Mouse (Mus musculus) E14TG2a.4 (cell line): ENCODE data around the gene Myd88.

ENCODE experiments used
- H3K27me3 ChIP-seq: 2 replicates; pipeline ENCODE4 v1.6.1; 2014; ENCODE audit warnings: low read length, control low read depth; ENCODE audit not compliant: insufficient read depth
- H3K36me3 ChIP-seq: 2 replicates; pipeline ENCODE4 v1.6.1; 2014; ENCODE audit warnings: low read length, control low read depth; ENCODE audit not compliant: insufficient read depth
- H3K4me1 ChIP-seq: replicated peaks from 2 replicates; pipeline ENCODE4 v1.6.1; 2014; ENCODE audit warnings: low read depth, low read length, control low read depth
- H3K4me3 ChIP-seq: replicated peaks from 2 replicates; pipeline ENCODE4 v1.5.1; 2014; ENCODE audit warnings: mild to moderate bottlenecking, low read length
- H3K9me3 ChIP-seq: 2 replicates; pipeline ENCODE4 v1.6.1; 2014; ENCODE audit warnings: low read length, control low read depth
- CTCF ChIP-seq: conservative IDR thresholded peaks from 2 replicates; pipeline ENCODE4 v1.5.1; 2014; ENCODE audit warnings: low read length
- NANOG ChIP-seq: IDR thresholded peaks from 2 replicates; pipeline ENCODE4 v1.6.1; 2014; ENCODE audit warnings: borderline replicate concordance, low read length, mixed read lengths
- POU5F1 ChIP-seq: IDR thresholded peaks from 2 replicates; pipeline ENCODE4 v1.6.1; 2014; ENCODE audit warnings: low read length, borderline replicate concordance

Myd88 gene

GRCm38 (mm10) chr9:119322289-119323259, 18.6 kb downstream of the Myd88 start, which contains the start of gene Oxsr1:
Gene Oxsr1 (minus strand): TSS chr9:119322427.
- Histone ChIP-seq H3K36me3 (peaks cover 24% of the 10 kb centered on the region), H3K4me3 (peak within 1 kb of the TSS; percentile 99), H3K4me1 (peaks cover 41% of the 10 kb centered on the region), H3K9me3 (no peaks in the 10 kb centered on the region), H3K27me3 (no peaks in the 10 kb centered on the region)
- TF ChIP-seq POU5F1 (no peak), CTCF (peak; percentile 46)

GRCm38 (mm10) chr9:119321392-119322229, 19.6 kb downstream of the Myd88 start:
- TF ChIP-seq NANOG (no peak), POU5F1 (no peak), CTCF (no peak)
- Histone ChIP-seq H3K36me3 (peaks cover 25% of the 10 kb centered on the region), H3K9me3 (no peaks in the 10 kb centered on the region), H3K27me3 (no peaks in the 10 kb centered on the region), H3K4me1 (peaks cover 48% of the 10 kb centered on the region), H3K4me3 (peak overlapping the region; percentile 99)

GRCm38 (mm10) chr9:119320946-119321345, 20.3 kb downstream of the Myd88 start:
- TF ChIP-seq NANOG = 0 out of 2 replicates have a peak, but pooled peaks have one; percentile 9
- TF ChIP-seq CTCF = no peak
- no peaks in the 10 kb centered on the region for H3K27me3 ChIP-seq
- H3K9me3 ChIP-seq = no peaks in the 10 kb centered on the region
- peaks cover 29% of the 10 kb centered on the region for H3K36me3 ChIP-seq
- peaks cover 55% of the 10 kb centered on the region for H3K4me1 ChIP-seq
- H3K4me3 ChIP-seq = peak overlapping the region; percentile 99

GRCm38 (mm10) chr9:119320446-119320845, 20.8 kb downstream of the Myd88 start:
- Histone ChIP-seq H3K27me3 (no peaks in the 10 kb centered on the region), H3K4me1 (peaks cover 60% of the 10 kb centered on the region), H3K9me3 (no peaks in the 10 kb centered on the region), H3K4me3 (peak overlapping the region; percentile 99), H3K36me3 (peaks cover 34% of the 10 kb centered on the region)
- TF ChIP-seq POU5F1 (no peak), NANOG (no peak), CTCF (no peak)

GRCm38 (mm10) chr9:119318891-119319290, 22.3 kb downstream of the Myd88 start:
- Histone ChIP-seq H3K4me1 (peaks cover 60% of the 10 kb centered on the region), H3K36me3 (peaks cover 44% of the 10 kb centered on the region), H3K4me3 (no peak overlapping the region; the same call in 1 of the 2 replicates), H3K9me3 (no peaks in the 10 kb centered on the region), H3K27me3 (no peaks in the 10 kb centered on the region)
- TF ChIP-seq POU5F1 (no peak), NANOG (no peak), CTCF (no peak)

GRCm38 (mm10) chr9:119313096-119313495, 28.1 kb downstream of the Myd88 start:
- H3K9me3 ChIP-seq = no peaks in the 10 kb centered on the region
- H3K4me3 ChIP-seq = no peak overlapping the region
- peaks cover 56% of the 10 kb centered on the region for H3K36me3 ChIP-seq
- TF ChIP-seq CTCF (no peak), POU5F1 (no peak), NANOG (no peak)
- H3K27me3 ChIP-seq = no peaks in the 10 kb centered on the region
- peaks cover 74% of the 10 kb centered on the region for H3K4me1 ChIP-seq

GRCm38 (mm10) chr9:119309067-119309466, 32.1 kb downstream of the Myd88 start:
- peaks cover 62% of the 10 kb centered on the region for H3K4me1 ChIP-seq
- H3K9me3 ChIP-seq = no peaks in the 10 kb centered on the region
- no peaks in the 10 kb centered on the region for H3K27me3 ChIP-seq
- no peak overlapping the region for H3K4me3 ChIP-seq
- H3K36me3 ChIP-seq = peaks cover 64% of the 10 kb centered on the region
- TF ChIP-seq CTCF (no peak), NANOG (no peak), POU5F1 (no peak)

- H3K27me3 ChIP-seq = no peaks in the 10 kb centered on the region
- TF ChIP-seq POU5F1 (no peak), NANOG (no peak), CTCF (no peak)
- H3K4me1 ChIP-seq = peaks cover 37% of the 10 kb centered on the region
- peaks cover 84% of the 10 kb centered on the region for H3K36me3 ChIP-seq
- no peaks in the 10 kb centered on the region for H3K9me3 ChIP-seq
- no peak overlapping the region for H3K4me3 ChIP-seq
These were observed 35.3 kb downstream of the Myd88 start for GRCm38 (mm10) chr9:119305863-119306262.
